Mouse (Mus musculus): ENCODE measurements around the gene Eml3. TPM values are rescaled to one million over a fixed set of nuclear protein-coding genes. Genes with fewer than 3 reads are reported as not detected.
A peak's percentile ranks its signal among the peaks of the same experiment; 100 is the strongest.

The Eml3 gene
- polyA plus RNA-seq, 1 experiment from 2014 or later: 14.3 TPM

DNA sequence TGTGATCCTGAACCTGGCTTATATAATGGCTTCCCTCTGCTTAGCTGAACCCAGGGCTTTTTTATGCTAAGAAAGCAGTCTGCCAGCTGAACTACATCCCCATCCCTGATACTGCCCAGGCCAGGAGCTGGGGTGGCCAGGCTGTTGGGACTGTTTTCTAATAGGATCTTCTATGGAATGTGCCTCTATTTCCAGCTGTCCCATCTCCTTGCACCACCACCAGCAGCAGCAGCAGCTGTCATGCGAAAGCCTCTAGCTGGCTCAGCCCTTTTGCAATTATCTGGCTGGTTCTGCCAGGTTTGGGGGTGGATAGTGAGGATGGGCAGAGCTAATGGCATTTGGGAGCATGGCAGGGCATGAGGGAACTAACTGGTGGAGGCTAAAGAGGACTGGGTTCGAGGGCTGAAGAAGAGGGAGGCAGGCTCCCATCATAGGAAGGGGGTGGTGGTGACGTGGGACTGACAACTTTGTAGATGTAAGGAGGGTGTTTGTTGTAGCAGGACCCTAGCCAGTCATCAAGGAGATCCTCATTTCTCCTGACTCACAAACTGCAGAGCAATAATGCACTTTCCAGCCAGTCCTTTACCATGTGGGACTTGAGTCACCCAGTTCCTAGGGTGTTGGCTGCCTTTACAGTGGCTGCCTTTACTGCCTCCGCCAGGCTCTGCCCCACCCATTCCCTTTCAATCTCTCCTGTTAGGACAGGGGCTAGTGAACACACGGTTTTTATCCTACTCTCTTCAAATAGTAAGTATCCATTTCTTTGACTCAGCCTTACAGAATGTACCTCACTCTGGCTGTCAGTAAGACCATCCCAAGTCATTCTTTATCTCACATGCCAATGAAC lies 53.2 kb downstream of the Eml3 start:
- no peak overlapping the region for H3K27ac ChIP-seq
- H3K4me2 ChIP-seq (replicated peaks): no peak overlapping the region
- H3K4me3 ChIP-seq: no peak overlapping the region
- 0 out of 2 replicates have a peak overlapping the region, but pooled peaks have one; percentile 1 for H3K9ac ChIP-seq
- peaks cover 3% of the 10 kb centered on the region; the same call in 1 of the 2 replicates for H3K27me3 ChIP-seq (replicated peaks)
- 50% methylated on average over 5 of the region's 5 CpGs for WGBS
- ATAC-seq (ENCODE audit: low FRiP score, low read depth): no peak
- no peaks in the 10 kb centered on the region for H3K9me3 ChIP-seq
- peaks cover 33% of the 10 kb centered on the region for H3K36me3 ChIP-seq
- H3K4me1 ChIP-seq: peaks cover 42% of the 10 kb centered on the region

DNA sequence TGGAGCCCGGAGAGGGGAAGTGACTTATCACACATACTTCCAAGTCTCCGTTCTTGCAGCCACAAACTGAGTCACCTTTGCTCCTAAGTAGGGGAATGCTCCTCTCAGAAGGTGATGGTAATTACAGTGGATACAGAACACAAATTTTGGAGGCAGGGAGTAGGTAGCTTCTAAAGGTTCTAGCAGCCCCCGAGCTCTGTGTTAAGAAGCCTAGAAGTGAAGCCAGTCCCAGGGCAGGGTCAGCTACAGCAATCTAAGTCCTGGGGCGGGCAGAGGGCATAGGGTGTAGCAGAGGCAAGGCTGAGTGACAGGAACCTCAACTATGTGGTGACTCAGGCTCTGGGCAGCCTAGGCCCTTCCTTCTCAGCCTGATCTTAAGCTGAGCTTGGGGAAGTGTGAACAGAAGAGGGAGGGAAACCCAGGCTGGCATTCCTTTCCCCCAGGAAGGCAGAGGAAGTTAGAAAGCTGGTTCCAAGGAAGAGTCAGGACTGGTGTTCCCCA lies 53.8 kb downstream of the Eml3 start:
- Histone ChIP-seq H3K4me1 (peaks cover 42% of the 10 kb centered on the region), H3K4me3 (no peak overlapping the region)

DNA sequence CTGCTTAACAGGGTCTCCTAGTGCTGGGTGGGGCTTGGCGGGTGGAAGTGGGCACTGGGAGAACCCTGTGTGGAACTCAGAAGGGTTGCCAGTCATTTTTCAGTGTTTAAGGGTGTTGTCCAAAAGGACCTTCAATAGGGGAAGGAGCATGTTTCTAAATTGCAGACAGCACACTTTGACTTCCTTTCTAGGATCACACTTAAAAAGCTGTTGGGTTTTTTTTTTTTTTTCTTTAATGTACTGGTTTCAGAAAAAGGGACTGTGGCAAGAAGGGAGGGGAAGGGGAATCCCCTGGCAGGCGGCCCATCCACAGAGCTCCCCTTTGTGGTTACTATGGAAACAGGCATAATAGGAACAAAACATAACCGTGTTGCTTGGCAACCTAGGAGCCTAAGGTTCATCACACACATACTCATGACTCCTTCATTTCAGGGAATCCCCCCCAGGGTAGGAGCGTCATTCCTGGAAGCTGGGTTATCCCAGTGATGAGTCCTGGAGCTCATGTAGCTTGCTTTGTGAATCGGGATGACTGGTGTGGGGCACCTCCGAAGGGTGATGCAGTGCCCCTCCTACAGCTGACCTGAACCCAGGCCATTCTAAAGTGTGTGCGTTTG lies 55.0 kb downstream of the Eml3 start:
- Histone ChIP-seq H3K4me2 (replicated peaks) (peak overlapping the region; percentile 43), H3K27me3 (replicated peaks) (peaks cover 20% of the 10 kb centered on the region), H3K9me3 (no peaks in the 10 kb centered on the region), H3K36me3 (peaks cover 15% of the 10 kb centered on the region; the same call in 1 of the 2 replicates), H3K4me1 (peaks cover 49% of the 10 kb centered on the region), H3K27ac (no peak overlapping the region), H3K9ac (no peak overlapping the region), H3K4me3 (0 out of 2 replicates have a peak overlapping the region, but pooled peaks have one; percentile 5)
- ATAC-seq (ENCODE audit: low FRiP score, low read depth): peak; percentile 76
- 9% methylated on average over 7 of the region's 7 CpGs for WGBS

More for the DNA sequence above, 53.8 kb downstream of the Eml3 start:
- WGBS: 56% methylated on average over 4 of the region's 4 CpGs
- peaks cover 26% of the 10 kb centered on the region for H3K36me3 ChIP-seq
- H3K9ac ChIP-seq: no peak overlapping the region
- no peak overlapping the region for H3K27ac ChIP-seq
- no peak overlapping the region for H3K4me2 ChIP-seq (replicated peaks)
- no peaks in the 10 kb centered on the region for H3K9me3 ChIP-seq
- peaks cover 10% of the 10 kb centered on the region for H3K27me3 ChIP-seq (replicated peaks)
- no peak for ATAC-seq (ENCODE audit: low FRiP score, low read depth)

DNA sequence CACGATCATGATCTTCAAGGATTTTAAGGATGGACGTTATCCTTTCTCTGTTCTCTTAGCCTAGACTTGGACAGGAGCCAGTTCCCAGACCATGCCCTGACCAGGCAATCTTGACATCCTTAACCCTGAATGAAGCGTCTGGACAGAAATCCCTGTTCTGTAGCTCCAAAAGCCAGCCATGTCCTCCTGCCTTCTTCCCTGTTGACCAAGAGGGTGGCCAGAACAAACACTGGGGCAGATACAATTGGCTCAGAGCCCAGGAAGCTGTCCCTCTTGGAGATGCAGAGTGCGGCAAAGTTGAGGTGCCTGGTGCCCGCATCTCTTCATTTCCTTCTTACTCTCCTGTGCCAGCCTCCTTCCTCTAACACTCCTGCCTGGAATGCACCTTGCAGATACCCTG lies 56.5 kb downstream of the Eml3 start:
- Histone ChIP-seq H3K4me3 (no peak overlapping the region), H3K27ac (no peak overlapping the region), H3K27me3 (replicated peaks) (peaks cover 36% of the 10 kb centered on the region), H3K9ac (no peak overlapping the region), H3K9me3 (no peaks in the 10 kb centered on the region), H3K36me3 (peaks cover 3% of the 10 kb centered on the region; the same call in 1 of the 2 replicates), H3K4me2 (replicated peaks) (no peak overlapping the region), H3K4me1 (peaks cover 60% of the 10 kb centered on the region)
- WGBS: 79% methylated on average over 5 of the region's 5 CpGs
- no peak for ATAC-seq (ENCODE audit: low FRiP score, low read depth)

DNA sequence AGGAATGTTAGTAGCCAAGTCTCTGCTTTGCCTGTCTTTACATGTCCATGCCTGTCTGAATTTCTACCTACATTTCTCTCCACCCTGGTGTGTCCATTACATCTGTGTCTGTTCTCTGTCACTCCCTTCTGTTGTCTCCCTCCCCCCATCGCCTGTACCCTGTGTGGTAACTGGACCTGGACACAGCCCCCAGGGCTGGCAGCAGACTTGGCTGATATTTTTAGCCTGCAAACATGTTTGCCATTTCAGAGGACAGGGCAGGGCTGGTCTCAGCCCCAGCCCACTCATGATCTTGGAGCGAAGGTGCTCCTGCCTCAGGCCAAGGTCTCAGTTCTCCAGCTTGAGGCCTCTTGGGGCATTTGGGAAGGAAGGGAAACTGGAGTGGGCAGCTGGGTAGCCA lies 58.5 kb downstream of the Eml3 start:
- H3K4me3 ChIP-seq: no peak overlapping the region
- peaks cover 46% of the 10 kb centered on the region for H3K4me1 ChIP-seq
- H3K9me3 ChIP-seq: no peaks in the 10 kb centered on the region
- no peak overlapping the region for H3K9ac ChIP-seq
- 49% methylated on average over 2 of the region's 2 CpGs for whole genome bisulfite sequencing
- peaks cover 42% of the 10 kb centered on the region for H3K27me3 ChIP-seq (replicated peaks)
- H3K27ac ChIP-seq: no peak overlapping the region
- H3K36me3 ChIP-seq: no peaks in the 10 kb centered on the region
- H3K4me2 ChIP-seq (replicated peaks): 0 out of 2 replicates have a peak overlapping the region, but pooled peaks have one; percentile 93
- ATAC-seq (ENCODE audit: low FRiP score, low read depth): no peak

DNA sequence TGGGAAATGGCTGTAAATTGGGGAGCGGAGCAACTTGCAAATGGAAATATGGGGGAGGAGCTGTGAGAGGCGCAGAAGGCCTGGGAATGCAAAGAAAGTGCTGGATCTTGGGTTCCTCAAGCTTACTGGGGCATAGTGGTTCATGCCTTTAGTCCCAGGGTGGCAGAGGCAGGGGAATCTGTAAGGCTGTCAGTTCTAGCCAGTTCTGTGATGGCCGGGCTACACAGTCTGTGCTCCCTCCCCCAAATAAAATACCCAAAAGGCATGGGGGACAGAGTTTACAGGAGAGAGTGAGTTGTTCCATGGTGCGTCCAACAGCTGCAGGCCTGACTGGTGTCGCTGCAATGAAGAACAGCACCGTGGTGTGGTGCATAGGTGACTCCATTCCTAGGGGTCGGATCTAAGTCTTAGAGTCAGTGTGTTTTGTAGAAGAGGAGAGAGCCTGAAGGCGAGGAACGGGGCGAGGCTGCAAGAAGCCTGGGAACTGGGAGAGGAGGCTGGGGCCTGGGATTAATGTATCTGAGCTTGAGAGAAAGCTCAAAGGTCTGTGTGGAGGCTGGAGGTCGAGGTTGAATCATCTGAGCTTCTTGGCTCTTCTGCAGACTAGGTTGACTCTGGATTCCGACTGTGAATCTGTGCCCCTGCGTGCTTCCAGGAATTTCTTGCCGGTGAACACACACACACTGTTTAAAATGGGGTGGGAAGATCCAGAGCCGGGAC lies 59.2 kb downstream of the Eml3 start:
- peak overlapping the region; percentile 93 for H3K4me2 ChIP-seq (replicated peaks)
- H3K9me3 ChIP-seq: no peaks in the 10 kb centered on the region
- H3K36me3 ChIP-seq: no peaks in the 10 kb centered on the region
- ATAC-seq (ENCODE audit: low FRiP score, low read depth): no peak
- H3K9ac ChIP-seq: 0 out of 2 replicates have a peak overlapping the region, but pooled peaks have one; percentile 60
- H3K4me1 ChIP-seq: peaks cover 39% of the 10 kb centered on the region
- peaks cover 42% of the 10 kb centered on the region for H3K27me3 ChIP-seq (replicated peaks)
- no peak overlapping the region for H3K27ac ChIP-seq
- WGBS: 11% methylated on average over 15 of the region's 15 CpGs
- peak overlapping the region; percentile 55; the same call in 1 of the 2 replicates for H3K4me3 ChIP-seq

DNA sequence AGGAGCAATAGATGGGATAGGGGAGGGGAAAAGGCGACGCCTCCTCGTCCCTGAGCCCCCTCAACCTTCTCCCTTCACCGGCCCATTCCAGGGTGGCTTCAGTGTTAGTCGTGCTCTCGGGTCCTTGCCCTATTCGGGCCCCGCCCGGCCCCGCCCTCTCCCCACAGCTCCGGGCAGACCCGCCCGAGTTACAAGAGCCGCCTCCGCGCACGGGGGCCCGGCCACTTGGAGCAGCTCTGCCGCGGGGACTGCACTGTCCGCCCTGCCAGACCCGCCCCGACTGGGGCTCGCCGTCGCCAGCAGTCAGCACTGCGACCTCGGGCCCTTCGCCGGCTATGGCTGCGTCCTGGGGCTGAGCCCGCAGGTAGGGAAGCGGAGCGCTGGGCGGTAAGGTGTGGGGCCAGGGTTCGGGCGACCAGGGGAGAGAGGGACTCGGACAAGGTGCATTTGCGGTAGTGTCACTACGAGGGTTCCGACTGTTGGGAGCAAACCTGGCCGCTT lies 59.8 kb downstream of the Eml3 start, which contains the start of gene Ahnak:
Gene Ahnak, plus strand, starts transcription at position 219 of the 501 bp plus-strand sequence.
- Histone ChIP-seq H3K9me3 (no peaks in the 10 kb centered on the region), H3K4me1 (peaks cover 33% of the 10 kb centered on the region), H3K27ac (no peak within 1 kb of the TSS), H3K4me3 (peak within 1 kb of the TSS; percentile 55), H3K4me2 (replicated peaks) (peak within 1 kb of the TSS; percentile 93), H3K9ac (peak within 1 kb of the TSS; percentile 60), H3K36me3 (no peaks in the 10 kb centered on the region), H3K27me3 (replicated peaks) (peaks cover 42% of the 10 kb centered on the region)
- 0 out of 2 replicates have a peak, but pooled peaks have one; percentile 22 for ATAC-seq (ENCODE audit: low FRiP score, low read depth)
- WGBS: under 1% methylated on average over 42 of the region's 42 CpGs

DNA sequence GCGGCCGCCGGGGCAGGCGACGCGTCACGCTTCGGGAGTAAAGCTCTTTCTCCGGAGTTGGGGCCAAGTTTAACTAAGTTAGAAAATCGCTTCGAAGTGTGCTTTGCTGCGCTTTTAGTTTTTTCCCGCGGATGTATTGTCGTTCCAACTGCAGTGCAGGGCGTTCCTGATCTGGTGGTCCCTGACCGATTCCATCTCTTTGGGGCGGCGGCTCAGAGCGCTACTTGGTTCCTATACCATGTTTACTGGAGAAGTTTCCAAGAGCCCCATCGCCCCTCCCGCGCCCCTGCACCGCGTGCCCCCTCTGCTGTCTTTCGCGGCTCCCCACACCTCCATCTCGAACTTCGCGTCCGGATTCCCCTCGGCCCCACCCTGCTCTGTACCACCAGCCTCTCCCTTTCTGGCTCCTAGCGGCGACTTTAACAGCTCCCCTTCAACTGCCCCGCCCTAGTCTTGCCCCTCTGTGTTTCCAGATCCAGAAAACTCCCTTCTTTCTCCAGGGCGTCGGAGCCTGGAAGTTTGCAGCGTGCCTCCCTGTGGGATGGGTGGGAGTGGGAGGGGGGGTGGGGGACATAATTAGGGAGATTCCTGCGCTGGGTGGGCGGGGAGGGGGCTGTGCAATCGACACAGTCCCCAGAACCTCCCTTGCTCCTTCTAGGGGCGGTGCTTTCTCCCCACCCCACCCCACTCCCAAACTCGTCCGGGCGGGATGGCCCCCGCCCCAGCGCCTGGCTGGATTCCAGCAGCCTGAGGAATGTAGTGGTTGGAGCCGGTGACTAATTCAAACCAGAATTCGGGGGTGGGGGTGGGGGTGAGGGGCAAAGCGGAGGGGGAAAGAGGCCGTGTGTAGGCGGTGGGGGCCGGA lies 60.4 kb downstream of the Eml3 start:
- Histone ChIP-seq H3K27me3 (replicated peaks) (peaks cover 42% of the 10 kb centered on the region), H3K27ac (no peak overlapping the region), H3K4me2 (replicated peaks) (peak overlapping the region; percentile 93), H3K4me1 (peaks cover 27% of the 10 kb centered on the region), H3K9me3 (no peaks in the 10 kb centered on the region), H3K4me3 (peak overlapping the region; percentile 55), H3K9ac (peak overlapping the region; percentile 60), H3K36me3 (no peaks in the 10 kb centered on the region)
- peak; percentile 59 for ATAC-seq (ENCODE audit: low FRiP score, low read depth)
- under 1% methylated on average over 53 of the region's 53 CpGs for WGBS

DNA sequence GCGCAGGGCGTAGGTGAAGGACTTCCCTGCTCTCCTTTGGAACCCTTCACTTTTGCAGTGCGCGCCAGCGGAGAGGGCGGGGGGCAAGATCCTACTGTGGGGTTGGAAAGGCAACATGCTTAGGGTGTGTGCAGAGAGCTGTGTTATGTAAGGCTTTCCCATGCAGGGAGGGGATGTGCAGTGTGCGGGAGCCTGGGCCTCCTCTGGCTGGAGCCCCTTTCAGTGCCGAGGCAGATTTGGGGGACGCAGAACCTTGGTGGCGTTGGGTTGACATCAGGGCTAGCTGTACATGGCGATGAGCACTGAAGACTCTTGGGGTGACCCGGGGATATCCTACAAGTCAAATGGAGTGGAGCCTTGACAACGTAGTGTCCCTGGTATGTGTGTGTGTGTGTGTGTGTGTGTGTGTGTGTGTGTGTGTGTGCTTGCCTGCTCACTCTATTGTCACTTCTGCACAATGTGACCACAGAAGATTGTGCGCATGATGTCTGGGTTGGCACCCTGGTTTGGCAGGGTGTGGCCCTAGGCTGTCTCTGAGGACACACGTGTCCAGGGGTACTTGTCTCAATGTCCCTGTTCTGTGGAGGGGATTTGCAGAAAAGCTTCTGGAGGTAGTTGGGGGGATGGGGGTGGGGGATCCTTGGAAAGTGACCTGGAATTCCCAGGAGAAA lies 61.2 kb downstream of the Eml3 start:
- H3K27me3 ChIP-seq (replicated peaks): peaks cover 42% of the 10 kb centered on the region
- WGBS: 16% methylated on average over 15 of the region's 15 CpGs

More for the DNA sequence above, 61.2 kb downstream of the Eml3 start:
- Histone ChIP-seq H3K9ac (peak overlapping the region; percentile 60), H3K9me3 (no peaks in the 10 kb centered on the region), H3K4me2 (replicated peaks) (peak overlapping the region; percentile 93), H3K27ac (no peak overlapping the region), H3K36me3 (no peaks in the 10 kb centered on the region), H3K4me3 (peak overlapping the region; percentile 55), H3K4me1 (peaks cover 21% of the 10 kb centered on the region)
- ATAC-seq (ENCODE audit: low FRiP score, low read depth): peak; percentile 54; the same call in 1 of the 2 replicates

Data from neural tube, embryonic 12.5 days (tissue).